Mouse (Mus musculus): ENCODE measurements around the gene AC170998.1. TPM values are rescaled to one million over a fixed set of nuclear protein-coding genes. Genes with fewer than 3 reads are reported as not detected.

AC170998.1 gene
- polyA plus RNA-seq, 1 experiment, result 2.1 TPM

DNA sequence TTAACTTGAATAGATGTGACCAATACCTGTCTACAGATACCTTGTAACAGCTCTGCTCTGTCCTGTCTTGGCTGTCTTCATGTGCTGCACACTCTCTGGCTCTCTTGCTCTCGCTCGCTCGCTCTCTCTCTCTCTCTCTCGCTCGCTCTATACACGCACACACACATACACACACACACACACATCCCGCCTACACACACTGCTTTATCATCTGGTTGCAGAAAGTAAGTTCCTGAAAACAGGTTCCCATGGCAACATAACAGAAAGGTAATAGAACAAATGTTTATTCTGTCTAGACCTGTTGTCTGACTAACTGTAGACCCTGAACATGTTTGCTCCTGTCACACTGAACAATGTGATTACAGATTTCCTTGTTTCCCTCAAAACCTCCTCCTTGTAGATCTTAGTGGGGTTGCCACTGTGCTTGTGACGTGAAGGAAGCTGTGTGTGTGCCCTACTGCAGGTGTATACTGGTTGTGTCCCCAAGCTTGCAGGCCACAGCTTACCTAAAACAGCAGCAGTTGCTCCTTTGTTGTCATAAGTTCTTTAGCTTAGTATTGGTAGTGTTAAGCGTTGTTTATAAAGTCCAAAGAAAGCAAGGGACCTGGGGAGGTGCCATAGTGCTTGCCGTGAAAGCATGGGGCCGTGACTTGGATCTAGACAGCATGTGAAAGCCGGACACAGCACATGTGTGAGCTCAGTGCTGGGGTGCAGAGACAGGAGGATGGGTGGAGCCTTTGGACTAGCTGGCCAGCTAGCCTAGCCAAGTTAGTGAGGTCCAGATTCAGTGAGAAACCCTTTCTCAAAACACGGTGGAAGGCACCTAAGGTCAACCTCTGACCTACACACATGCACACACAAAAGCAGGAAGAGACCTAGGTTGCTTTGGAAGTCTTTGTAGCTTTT lies 28.3 kb upstream of the AC170998.1 start:
- Histone ChIP-seq H3K4me3 (ENCODE audit: insufficient read depth, low read depth, low read length) (peak overlapping the region; percentile 8; the same call in 1 of the 2 replicates), H3K27ac (replicated peaks; ENCODE audit: low read depth, low read length) (peak overlapping the region; percentile 68), H3K4me1 (ENCODE audit: control insufficient read depth, insufficient read depth, insufficient read length, low read length) (peaks cover 44% of the 10 kb centered on the region)

- peak overlapping the region; percentile 79 for H3K27ac ChIP-seq (replicated peaks; ENCODE audit: low read depth, low read length)
- H3K4me3 ChIP-seq (ENCODE audit: insufficient read depth, low read depth, low read length), result no peak overlapping the region
These were observed 27.6 kb upstream of the AC170998.1 start for GRCm38 (mm10) chr17:28698245-28698644.

GRCm38 (mm10) chr17:28698672-28699071 lies 27.2 kb upstream of the AC170998.1 start:
- Histone ChIP-seq H3K4me3 (ENCODE audit: insufficient read depth, low read depth, low read length) (no peak overlapping the region), H3K4me1 (ENCODE audit: control insufficient read depth, insufficient read depth, insufficient read length, low read length) (peaks cover 44% of the 10 kb centered on the region), H3K27ac (replicated peaks; ENCODE audit: low read depth, low read length) (no peak overlapping the region; the same call in 1 of the 2 replicates)

More at GRCm38 (mm10) chr17:28698245-28698644, 27.6 kb upstream of the AC170998.1 start:
- peaks cover 47% of the 10 kb centered on the region for H3K4me1 ChIP-seq (ENCODE audit: control insufficient read depth, insufficient read depth, insufficient read length, low read length)

- Histone ChIP-seq H3K4me1 (ENCODE audit: control insufficient read depth, insufficient read depth, insufficient read length, low read length) (peaks cover 40% of the 10 kb centered on the region), H3K4me3 (ENCODE audit: insufficient read depth, low read depth, low read length) (no peak overlapping the region), H3K27ac (replicated peaks; ENCODE audit: low read depth, low read length) (no peak overlapping the region)
These were observed 26.1 kb upstream of the AC170998.1 start for GRCm38 (mm10) chr17:28699789-28700188.

DNA sequence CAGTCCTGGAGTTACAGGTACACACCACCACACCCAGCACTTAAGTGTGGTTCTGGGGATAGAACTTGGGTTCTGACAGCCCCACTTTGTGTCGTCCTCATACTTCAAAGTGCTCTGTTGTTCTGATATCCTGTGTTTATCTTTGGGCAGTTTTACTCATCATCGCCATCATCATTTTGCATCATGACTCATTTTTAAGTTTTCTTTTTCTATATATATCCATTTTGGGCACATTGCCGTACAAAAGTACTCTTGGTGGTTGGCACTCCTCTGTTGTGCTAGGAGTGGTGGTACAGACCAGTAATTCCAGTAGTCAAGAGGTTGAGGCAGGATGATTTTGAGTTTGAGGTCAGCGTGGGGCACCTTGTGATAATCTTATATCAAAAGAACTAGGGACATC lies 24.7 kb upstream of the AC170998.1 start:
- no peak overlapping the region for H3K4me3 ChIP-seq (ENCODE audit: insufficient read depth, low read depth, low read length)
- H3K4me1 ChIP-seq (ENCODE audit: control insufficient read depth, insufficient read depth, insufficient read length, low read length), result peaks cover 33% of the 10 kb centered on the region
- H3K27ac ChIP-seq (replicated peaks; ENCODE audit: low read depth, low read length), result no peak overlapping the region

DNA sequence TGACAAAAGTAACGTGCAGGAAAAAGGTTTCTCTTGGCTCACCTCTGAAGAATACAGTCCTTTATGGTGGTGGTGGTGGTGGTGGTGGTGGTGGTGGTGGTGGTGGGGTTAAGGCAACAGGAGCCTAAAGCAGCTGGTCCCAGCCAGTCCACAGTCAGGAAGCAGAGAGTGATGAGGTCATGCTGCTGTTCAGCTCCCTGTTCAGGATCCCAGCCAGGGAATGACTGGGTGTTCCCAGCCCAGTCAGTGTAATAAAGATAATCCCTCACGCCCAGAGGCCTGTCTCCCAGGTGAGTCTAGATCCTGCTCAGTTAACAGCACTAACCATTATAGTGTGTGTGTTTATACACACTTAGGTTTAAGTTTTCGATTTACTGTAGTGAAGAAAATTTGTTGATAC lies 24.1 kb upstream of the AC170998.1 start:
- Histone ChIP-seq H3K4me3 (ENCODE audit: insufficient read depth, low read depth, low read length) (no peak overlapping the region), H3K27ac (replicated peaks; ENCODE audit: low read depth, low read length) (no peak overlapping the region), H3K4me1 (ENCODE audit: control insufficient read depth, insufficient read depth, insufficient read length, low read length) (peaks cover 28% of the 10 kb centered on the region)

GRCm38 (mm10) chr17:28702646-28703045 lies 23.2 kb upstream of the AC170998.1 start:
- H3K4me1 ChIP-seq (ENCODE audit: control insufficient read depth, insufficient read depth, insufficient read length, low read length), result peaks cover 22% of the 10 kb centered on the region
- H3K27ac ChIP-seq (replicated peaks; ENCODE audit: low read depth, low read length), result peak overlapping the region; percentile 41; the same call in 1 of the 2 replicates
- H3K4me3 ChIP-seq (ENCODE audit: insufficient read depth, low read depth, low read length), result no peak overlapping the region

DNA sequence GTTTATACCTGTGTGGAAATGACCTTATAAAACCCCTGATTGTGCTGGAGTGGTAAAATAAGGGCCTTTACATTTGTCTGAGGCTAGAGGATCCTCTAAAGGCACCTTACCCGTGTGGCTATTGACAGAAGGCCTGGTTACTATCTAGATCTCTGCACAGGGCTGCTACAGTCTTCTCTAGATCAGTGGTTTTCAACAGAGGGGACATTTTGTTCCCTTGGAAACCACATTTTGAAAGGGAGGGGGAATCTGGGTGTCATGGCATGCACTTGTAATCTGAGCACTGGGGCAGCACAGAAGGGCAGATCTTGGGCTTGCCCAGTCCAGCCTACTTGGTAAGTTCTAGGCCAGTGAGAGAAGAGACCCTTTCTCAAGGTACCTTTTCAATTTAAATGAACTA lies 19.2 kb upstream of the AC170998.1 start:
- peaks cover 21% of the 10 kb centered on the region for H3K4me1 ChIP-seq (ENCODE audit: control insufficient read depth, insufficient read depth, insufficient read length, low read length)
- no peak overlapping the region for H3K4me3 ChIP-seq (ENCODE audit: insufficient read depth, low read depth, low read length)
- no peak overlapping the region for H3K27ac ChIP-seq (replicated peaks; ENCODE audit: low read depth, low read length)

DNA sequence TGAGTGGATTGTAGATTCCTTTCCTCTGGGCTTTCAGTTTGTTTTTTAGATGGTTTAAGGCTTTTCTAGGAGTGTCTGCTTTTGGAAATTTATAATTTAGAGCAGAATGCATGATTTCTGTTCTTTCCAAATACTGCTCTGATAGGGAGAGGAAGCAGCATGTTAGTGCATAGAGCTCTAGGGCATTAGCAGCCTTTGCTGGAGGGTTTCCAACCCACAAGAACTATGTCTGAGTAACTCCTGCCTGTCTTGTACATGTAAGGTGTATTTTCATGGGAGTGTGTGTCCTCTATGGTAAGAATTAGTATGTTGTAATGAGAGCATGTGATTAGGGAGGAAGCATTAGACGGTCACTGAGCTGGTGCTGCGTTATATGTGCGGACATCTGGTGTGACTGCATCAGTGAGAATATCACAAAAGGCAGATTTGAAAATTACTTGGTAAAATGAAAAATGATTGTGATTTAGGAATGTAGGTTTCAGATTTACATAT lies 18.7 kb upstream of the AC170998.1 start:
- Histone ChIP-seq H3K4me3 (ENCODE audit: insufficient read depth, low read depth, low read length) (no peak overlapping the region), H3K27ac (replicated peaks; ENCODE audit: low read depth, low read length) (no peak overlapping the region)

DNA sequence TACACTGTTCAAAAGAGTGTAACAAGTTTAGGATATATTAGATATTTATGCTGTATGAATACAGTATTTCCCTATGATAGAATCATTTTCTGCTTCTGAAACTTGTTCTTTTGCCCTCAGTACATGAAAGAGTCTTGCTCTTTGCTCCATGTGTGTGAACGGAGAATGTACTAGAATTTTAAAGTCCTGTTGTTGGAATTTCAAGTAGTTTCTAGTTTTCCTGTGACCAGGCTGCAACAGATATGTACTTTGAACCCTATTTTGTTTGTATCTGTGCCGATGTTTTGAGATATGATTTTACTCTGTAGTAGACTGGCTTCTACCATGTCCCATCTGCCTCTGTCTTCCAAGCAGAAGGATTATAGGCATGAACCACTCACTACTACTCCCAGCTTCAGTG lies 18.1 kb upstream of the AC170998.1 start:
- Histone ChIP-seq H3K4me3 (ENCODE audit: insufficient read depth, low read depth, low read length) (no peak overlapping the region), H3K27ac (replicated peaks; ENCODE audit: low read depth, low read length) (no peak overlapping the region), H3K4me1 (ENCODE audit: control insufficient read depth, insufficient read depth, insufficient read length, low read length) (peaks cover 22% of the 10 kb centered on the region)

More for the DNA sequence above, 18.7 kb upstream of the AC170998.1 start:
- H3K4me1 ChIP-seq (ENCODE audit: control insufficient read depth, insufficient read depth, insufficient read length, low read length), result peaks cover 22% of the 10 kb centered on the region

DNA sequence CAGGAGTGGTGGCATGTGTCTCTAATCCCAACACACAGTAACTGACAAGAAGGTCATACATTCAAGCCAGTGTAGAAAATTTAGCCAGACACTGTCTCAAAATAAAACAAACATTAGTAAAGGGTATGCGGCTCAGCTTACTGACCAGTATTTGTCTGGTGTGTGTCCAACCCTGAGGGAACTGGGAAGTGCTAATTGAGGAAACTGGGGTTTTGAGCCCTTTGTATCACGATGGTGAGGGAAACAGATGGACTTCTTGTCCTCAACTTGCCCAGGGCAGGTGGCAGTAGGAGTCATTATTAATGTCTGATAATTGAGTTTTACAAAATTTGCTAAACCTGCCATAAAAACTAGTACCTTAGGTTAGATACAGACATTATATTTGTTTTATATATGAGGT lies 16.9 kb upstream of the AC170998.1 start:
- Histone ChIP-seq H3K4me1 (ENCODE audit: control insufficient read depth, insufficient read depth, insufficient read length, low read length) (peaks cover 22% of the 10 kb centered on the region), H3K4me3 (ENCODE audit: insufficient read depth, low read depth, low read length) (no peak overlapping the region), H3K27ac (replicated peaks; ENCODE audit: low read depth, low read length) (no peak overlapping the region)

DNA sequence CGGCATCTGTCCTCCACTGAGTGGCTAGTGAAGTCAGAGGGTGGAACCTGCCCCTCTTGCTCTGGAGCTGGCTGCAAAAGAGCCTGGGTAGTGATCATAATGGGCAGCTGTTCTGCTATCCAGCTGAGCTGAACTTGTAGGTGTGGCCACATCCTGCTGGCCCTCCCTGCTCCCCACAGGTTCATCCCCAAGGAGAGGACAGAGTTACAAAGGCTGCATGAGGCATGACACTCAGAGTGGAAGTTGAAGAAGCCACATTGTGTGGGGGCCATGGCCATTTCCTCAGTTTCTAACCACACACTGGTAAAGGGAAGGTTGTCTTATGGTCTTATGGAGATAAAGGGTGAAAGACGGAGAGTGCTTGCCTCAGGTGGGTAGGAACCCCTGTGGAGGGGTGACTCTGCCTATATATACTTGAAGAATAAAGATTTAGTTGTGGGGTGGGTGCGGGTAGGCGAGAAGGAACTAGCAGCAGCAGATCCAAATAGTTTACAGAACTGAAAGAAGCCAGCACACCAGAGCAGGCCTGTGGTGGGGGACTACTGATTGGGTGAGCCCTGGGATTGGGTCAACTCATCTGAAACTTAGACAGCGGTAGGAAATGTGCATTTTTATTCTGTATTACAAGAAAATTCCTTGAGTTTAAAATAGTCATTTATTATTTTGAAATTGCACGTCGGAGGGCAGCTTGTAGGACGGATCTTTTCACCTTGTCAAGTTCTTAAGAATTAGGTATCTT lies 16.2 kb upstream of the AC170998.1 start:
- Histone ChIP-seq H3K27ac (replicated peaks; ENCODE audit: low read depth, low read length) (peak overlapping the region; percentile 52; the same call in 1 of the 2 replicates), H3K4me1 (ENCODE audit: control insufficient read depth, insufficient read depth, insufficient read length, low read length) (peaks cover 22% of the 10 kb centered on the region), H3K4me3 (ENCODE audit: insufficient read depth, low read depth, low read length) (no peak overlapping the region)

GRCm38 (mm10) chr17:28710291-28710688 lies 15.6 kb upstream of the AC170998.1 start:
- Histone ChIP-seq H3K4me3 (ENCODE audit: insufficient read depth, low read depth, low read length) (no peak overlapping the region), H3K27ac (replicated peaks; ENCODE audit: low read depth, low read length) (peak overlapping the region; percentile 29; the same call in 1 of the 2 replicates), H3K4me1 (ENCODE audit: control insufficient read depth, insufficient read depth, insufficient read length, low read length) (peaks cover 22% of the 10 kb centered on the region)

DNA sequence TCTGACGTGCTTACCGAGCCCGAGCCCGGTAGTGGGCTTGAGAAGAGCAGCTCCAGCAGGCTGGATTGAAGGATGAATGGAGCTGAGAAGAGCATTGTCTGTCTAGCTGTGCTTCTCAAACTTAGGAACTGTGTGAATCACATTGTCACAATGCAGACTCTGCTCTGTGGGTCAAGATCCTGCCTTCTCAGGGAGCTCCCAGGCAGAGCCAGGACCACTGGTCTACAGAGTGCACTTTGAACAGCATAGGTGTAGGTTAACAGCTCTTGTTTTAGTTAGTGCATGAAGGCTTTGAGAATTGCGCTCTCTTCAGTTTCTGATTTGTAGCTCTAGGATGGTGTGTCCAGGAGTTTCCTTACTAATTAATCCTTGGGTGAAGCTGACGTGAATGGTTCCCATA lies 14.6 kb upstream of the AC170998.1 start:
- Histone ChIP-seq H3K27ac (replicated peaks; ENCODE audit: low read depth, low read length) (no peak overlapping the region), H3K4me1 (ENCODE audit: control insufficient read depth, insufficient read depth, insufficient read length, low read length) (peaks cover 22% of the 10 kb centered on the region), H3K4me3 (ENCODE audit: insufficient read depth, low read depth, low read length) (no peak overlapping the region)

GRCm38 (mm10) chr17:28712305-28712704 lies 13.6 kb upstream of the AC170998.1 start:
- Histone ChIP-seq H3K27ac (replicated peaks; ENCODE audit: low read depth, low read length) (no peak overlapping the region; the same call in 1 of the 2 replicates), H3K4me3 (ENCODE audit: insufficient read depth, low read depth, low read length) (no peak overlapping the region), H3K4me1 (ENCODE audit: control insufficient read depth, insufficient read depth, insufficient read length, low read length) (peaks cover 21% of the 10 kb centered on the region)

Measured in brown adipose tissue, adult 24 weeks (tissue).